In genomic region chr17:78202221-78202620, GRCm38 (mm10) we compare ENCODE assay signal across 9 mouse cellular contexts. TPM values are rescaled to one million over a fixed set of nuclear protein-coding genes. Genes with fewer than 3 reads are reported as not detected.
A peak's percentile ranks its signal among the peaks of the same experiment; 100 is the strongest.
DNase-seq lines count a peak whose midpoint lies in the region; ATAC-seq lines count a peak whose summit lies in the region.
"Had no signal": no experiment of that assay in that cellular context is flagged by ENCODE, and none has a peak within 500 bp of the region (broad histone marks: within the 10 kb centered on the region; RNA-seq: fewer than 3 reads in every experiment).

No protein-coding gene starts in this region.

- H3K9ac ChIP-seq in liver, embryonic 13.5 days, result no peak overlapping the region; the same call in 1 of the 2 replicates

- intact Hi-C loops in heart, postnatal 36 days (cut with DNase I), result loop anchor here (1.0 to 5.0 kb wide), 2 partner anchors 44 to 215 kb away; partner anchors contain the start of gene Fez2

- peak; percentile 46 for DNase-seq in heart, adult 11 months
- no peak for DNase-seq in heart, postnatal 36 days
- DNase-seq in testis, postnatal 10 days (ENCODE audit: low spot score), result peak; percentile 32
- DNase-seq in testis, postnatal 14 days (ENCODE audit: low spot score), result no peak
- DNase-seq in liver, embryonic 13.5 days, result no peak
- DNase-seq in frontal cortex, adult 2 months (ENCODE audit: extremely low spot score in 1 of 2, low spot score in 1 of 2), result no peak
- DNase-seq in ovary, postnatal 10 days (ENCODE audit: low spot score), result no peak
- DNase-seq in urinary bladder, postnatal 10 days (ENCODE audit: low spot score), result no peak
- DNase-seq: lung, postnatal 10 days had no signal

- peak overlapping the region; percentile 97 for H3K4me2 ChIP-seq in liver, embryonic 13.5 days

- H3K9me3 ChIP-seq in liver, embryonic 13.5 days (replicated peaks), result no peaks in the 10 kb centered on the region

- WGBS in liver, embryonic 13.5 days (ENCODE audit: insufficient replicate concordance), result 15% methylated on average over 5 of the region's 5 CpGs

- peak overlapping the region; percentile 71 for H3K4me3 ChIP-seq in liver, embryonic 13.5 days (replicated peaks)

- H3K27me3 ChIP-seq in liver, embryonic 13.5 days, result peaks cover 52% of the 10 kb centered on the region

- ATAC-seq in liver, embryonic 13.5 days (ENCODE audit: low read depth), result no peak

- no peak overlapping the region for H3K27ac ChIP-seq in liver, embryonic 13.5 days

- peaks cover 48% of the 10 kb centered on the region for H3K4me1 ChIP-seq in liver, embryonic 13.5 days (replicated peaks)

- no peaks in the 10 kb centered on the region for H3K36me3 ChIP-seq in liver, embryonic 13.5 days

RNA-seq across cellular contexts. Expression of gene Crim1, which starts 2.2 kb away (rescaled TPM):
- total RNA-seq in heart, postnatal 36 days (2021), result 10 to 100 TPM; 50.7 to 64.8 TPM
- polyA plus RNA-seq in liver, embryonic 13.5 days (2015; fragmentation: Nextera tagmentation; extraction: Ambion mirVana), result 0.56 and 0.82 TPM in 2 replicates
- 23.7 and 33.3 TPM in 2 replicates for polyA plus RNA-seq in frontal cortex, adult 2 months (2012; rRNA removed)

Comparison
In these comparisons a context has a peak if more than half of its experiments do, and no peak if none do; other contexts are left out.
1. DNase-seq: peak in heart, adult 11 months (single experiment) and testis, postnatal 10 days (single experiment); none in heart, postnatal 36 days (0 of 2), testis, postnatal 14 days (single experiment), liver, embryonic 13.5 days (single experiment), frontal cortex, adult 2 months (0 of 2), ovary, postnatal 10 days (single experiment) and urinary bladder, postnatal 10 days (single experiment).
2. RNA of gene Crim1, which starts 2.2 kb away (polyA plus RNA-seq): 23.7 to 33.3 TPM in frontal cortex, adult 2 months; 0.56 to 0.82 TPM in liver, embryonic 13.5 days; every median in the first group is over 10 times any median in the second.